In genomic region chr12:8300521-8300920, GRCm38 (mm10) we compare ENCODE assay signal across 22 mouse cellular contexts. TPM values are rescaled to one million over a fixed set of nuclear protein-coding genes. Genes with fewer than 3 reads are reported as not detected.
DNase-seq lines count a peak whose midpoint lies in the region; ATAC-seq lines count a peak whose summit lies in the region.
"Had no signal": no experiment of that assay in that cellular context is flagged by ENCODE, and none has a peak within 500 bp of the region (broad histone marks: within the 10 kb centered on the region; RNA-seq: fewer than 3 reads in every experiment).

No protein-coding gene starts in this region.

- H3K4me2 ChIP-seq in forebrain, embryonic 16.5 days (ENCODE audit: low read length): no peak overlapping the region
- H3K4me2 ChIP-seq in hindbrain, embryonic 13.5 days: no peak overlapping the region
- no peak overlapping the region for H3K4me2 ChIP-seq in hindbrain, embryonic 11.5 days (replicated peaks; ENCODE audit: low read depth, low read length)
- no peak overlapping the region for H3K4me2 ChIP-seq in midbrain, embryonic 11.5 days
- no peak overlapping the region for H3K4me2 ChIP-seq in midbrain, embryonic 16.5 days (ENCODE audit: low read length)
- H3K4me2 ChIP-seq in embryonic facial prominence, embryonic 15.5 days (replicated peaks): no peak overlapping the region

- H3K27me3 ChIP-seq in forebrain, embryonic 10.5 days (ENCODE audit: poor library complexity, severe bottlenecking): peaks cover 100% of the 10 kb centered on the region
- H3K27me3 ChIP-seq in forebrain, embryonic 16.5 days (replicated peaks; ENCODE audit: control insufficient read depth, insufficient read depth, low read length): peaks cover 83% of the 10 kb centered on the region
- H3K27me3 ChIP-seq in hindbrain, embryonic 13.5 days: peaks cover 98% of the 10 kb centered on the region
- peaks cover 85% of the 10 kb centered on the region for H3K27me3 ChIP-seq in hindbrain, embryonic 11.5 days (ENCODE audit: control insufficient read depth, insufficient read depth, low read length)
- peaks cover 90% of the 10 kb centered on the region for H3K27me3 ChIP-seq in midbrain, embryonic 11.5 days (ENCODE audit: control insufficient read depth, insufficient read depth, low read length)
- peaks cover 73% of the 10 kb centered on the region for H3K27me3 ChIP-seq in midbrain, embryonic 16.5 days (ENCODE audit: control insufficient read depth, insufficient read depth, low read depth, low read length)
- H3K27me3 ChIP-seq in embryonic facial prominence, embryonic 15.5 days: peaks cover 93% of the 10 kb centered on the region

- no peak for DNase-seq in forebrain, embryonic 10.5 days (ENCODE audit: extremely low spot score, low spot score)
- no peak for DNase-seq in hindbrain, embryonic 11.5 days (ENCODE audit: low spot score)
- DNase-seq in midbrain, embryonic 11.5 days (ENCODE audit: low spot score, missing footprints): peak; percentile 93
- DNase-seq in layer of hippocampus, adult 11-12 months (ENCODE audit: low spot score): no peak
- DNase-seq: adrenal gland, postnatal 14 days; cerebellum, adult 2 months; cerebellum, postnatal 25 days; kidney, adult 11 months; kidney, postnatal 36 days; lung, adult 18-20 months; lung, postnatal 10 days; thymus, adult 18-20 months; thymus, postnatal 36 days had no signal

- WGBS in forebrain, embryonic 10.5 days: 9% methylated on average over 5 of the region's 5 CpGs
- WGBS in forebrain, embryonic 16.5 days: 27% methylated on average over 5 of the region's 5 CpGs
- 23% methylated on average over 5 of the region's 5 CpGs for WGBS in hindbrain, embryonic 13.5 days
- 24% methylated on average over 5 of the region's 5 CpGs for WGBS in hindbrain, embryonic 11.5 days
- WGBS in midbrain, embryonic 11.5 days: 18% methylated on average over 5 of the region's 5 CpGs
- 21% methylated on average over 5 of the region's 5 CpGs for whole genome bisulfite sequencing in midbrain, embryonic 16.5 days
- 57% methylated on average over 5 of the region's 5 CpGs for WGBS in embryonic facial prominence, embryonic 15.5 days

- no peak overlapping the region for H3K9ac ChIP-seq in forebrain, embryonic 16.5 days (replicated peaks; ENCODE audit: low read depth, low read length)
- H3K9ac ChIP-seq in hindbrain, embryonic 13.5 days: peak overlapping the region; percentile 31; the same call in 1 of the 2 replicates
- H3K9ac ChIP-seq in hindbrain, embryonic 11.5 days (ENCODE audit: low read depth, low read length): no peak overlapping the region
- no peak overlapping the region; the same call in 1 of the 2 replicates for H3K9ac ChIP-seq in midbrain, embryonic 11.5 days (ENCODE audit: low read length)
- no peak overlapping the region for H3K9ac ChIP-seq in midbrain, embryonic 16.5 days (ENCODE audit: low read depth, low read length)
- H3K9ac ChIP-seq in embryonic facial prominence, embryonic 15.5 days: no peak overlapping the region
- H3K9ac ChIP-seq: forebrain, embryonic 13.5 days; liver, embryonic 12.5 days had no signal

- ATAC-seq in forebrain, embryonic 16.5 days: no peak
- no peak for ATAC-seq in hindbrain, embryonic 13.5 days (ENCODE audit: low FRiP score)
- no peak for ATAC-seq in hindbrain, embryonic 11.5 days (ENCODE audit: low FRiP score)
- ATAC-seq in midbrain, embryonic 11.5 days (ENCODE audit: low FRiP score): no peak
- ATAC-seq in midbrain, embryonic 16.5 days: no peak
- no peak for ATAC-seq in embryonic facial prominence, embryonic 15.5 days (ENCODE audit: insufficient number of reproducible peaks, low FRiP score, low TSS enrichment, low read depth)
- ATAC-seq: forebrain, embryonic 13.5 days; liver, embryonic 12.5 days had no signal

- H3K27ac ChIP-seq in forebrain, embryonic 10.5 days: no peak overlapping the region
- no peak overlapping the region for H3K27ac ChIP-seq in forebrain, embryonic 16.5 days (ENCODE audit: low read length)
- H3K27ac ChIP-seq in hindbrain, embryonic 13.5 days: 0 out of 2 replicates have a peak overlapping the region, but pooled peaks have one; percentile 13
- no peak overlapping the region for H3K27ac ChIP-seq in hindbrain, embryonic 11.5 days (ENCODE audit: low read depth, low read length)
- H3K27ac ChIP-seq in midbrain, embryonic 11.5 days (ENCODE audit: low read depth, low read length): no peak overlapping the region
- no peak overlapping the region for H3K27ac ChIP-seq in midbrain, embryonic 16.5 days (ENCODE audit: low read length)
- H3K27ac ChIP-seq in embryonic facial prominence, embryonic 15.5 days (replicated peaks): no peak overlapping the region
- H3K27ac ChIP-seq: forebrain, embryonic 13.5 days; gastrocnemius, adult 2 months; liver, embryonic 12.5 days had no signal

- no peaks in the 10 kb centered on the region for H3K36me3 ChIP-seq in forebrain, embryonic 10.5 days (replicated peaks)
- no peaks in the 10 kb centered on the region for H3K36me3 ChIP-seq in forebrain, embryonic 16.5 days (ENCODE audit: control insufficient read depth, insufficient read depth)
- no peaks in the 10 kb centered on the region for H3K36me3 ChIP-seq in hindbrain, embryonic 13.5 days
- no peaks in the 10 kb centered on the region for H3K36me3 ChIP-seq in hindbrain, embryonic 11.5 days (ENCODE audit: control insufficient read depth, insufficient read depth, low read length)
- H3K36me3 ChIP-seq in midbrain, embryonic 11.5 days (ENCODE audit: control insufficient read depth, insufficient read depth, low read length): no peaks in the 10 kb centered on the region
- H3K36me3 ChIP-seq in midbrain, embryonic 16.5 days (ENCODE audit: control insufficient read depth, insufficient read depth, low read length): no peaks in the 10 kb centered on the region
- H3K36me3 ChIP-seq in embryonic facial prominence, embryonic 15.5 days: no peaks in the 10 kb centered on the region
- H3K36me3 ChIP-seq: liver, embryonic 12.5 days had no signal

- 0 out of 2 replicates have a peak overlapping the region, but pooled peaks have one; percentile 54 for H3K4me3 ChIP-seq in forebrain, embryonic 10.5 days
- H3K4me3 ChIP-seq in forebrain, embryonic 16.5 days (replicated peaks; ENCODE audit: low read length): no peak overlapping the region
- H3K4me3 ChIP-seq in hindbrain, embryonic 13.5 days: peak overlapping the region; percentile 47; the same call in 1 of the 2 replicates
- H3K4me3 ChIP-seq in hindbrain, embryonic 11.5 days (ENCODE audit: low read depth, low read length): no peak overlapping the region
- H3K4me3 ChIP-seq in midbrain, embryonic 11.5 days (ENCODE audit: low read depth, low read length): peak overlapping the region; percentile 41; the same call in 1 of the 2 replicates
- H3K4me3 ChIP-seq in midbrain, embryonic 16.5 days (ENCODE audit: low read depth, low read length): no peak overlapping the region
- peak overlapping the region; percentile 42 for H3K4me3 ChIP-seq in embryonic facial prominence, embryonic 15.5 days (replicated peaks)
- H3K4me3 ChIP-seq: erythroblast, embryonic 14.5 days; liver, embryonic 12.5 days had no signal

- H3K4me1 ChIP-seq in forebrain, embryonic 10.5 days: peaks cover 42% of the 10 kb centered on the region
- peaks cover 22% of the 10 kb centered on the region for H3K4me1 ChIP-seq in forebrain, embryonic 16.5 days (replicated peaks; ENCODE audit: control insufficient read depth, insufficient read depth, low read length)
- peaks cover 43% of the 10 kb centered on the region for H3K4me1 ChIP-seq in hindbrain, embryonic 13.5 days (replicated peaks)
- H3K4me1 ChIP-seq in hindbrain, embryonic 11.5 days (replicated peaks; ENCODE audit: control insufficient read depth, insufficient read depth, low read length): peaks cover 12% of the 10 kb centered on the region
- H3K4me1 ChIP-seq in midbrain, embryonic 11.5 days (ENCODE audit: control insufficient read depth, insufficient read depth, low read length): peaks cover 16% of the 10 kb centered on the region
- peaks cover 18% of the 10 kb centered on the region for H3K4me1 ChIP-seq in midbrain, embryonic 16.5 days (ENCODE audit: control insufficient read depth, insufficient read depth, low read length)
- H3K4me1 ChIP-seq in embryonic facial prominence, embryonic 15.5 days: peaks cover 44% of the 10 kb centered on the region

- no peaks in the 10 kb centered on the region for H3K9me3 ChIP-seq in forebrain, embryonic 10.5 days
- no peaks in the 10 kb centered on the region for H3K9me3 ChIP-seq in forebrain, embryonic 16.5 days (ENCODE audit: control insufficient read depth, low read length)
- no peaks in the 10 kb centered on the region for H3K9me3 ChIP-seq in hindbrain, embryonic 13.5 days
- no peaks in the 10 kb centered on the region for H3K9me3 ChIP-seq in hindbrain, embryonic 11.5 days (ENCODE audit: control insufficient read depth, low read length)
- no peaks in the 10 kb centered on the region for H3K9me3 ChIP-seq in midbrain, embryonic 11.5 days (ENCODE audit: control insufficient read depth, low read length)
- H3K9me3 ChIP-seq in midbrain, embryonic 16.5 days (replicated peaks; ENCODE audit: control insufficient read depth, low read length, poor library complexity, severe bottlenecking): no peaks in the 10 kb centered on the region
- no peaks in the 10 kb centered on the region for H3K9me3 ChIP-seq in embryonic facial prominence, embryonic 15.5 days (replicated peaks)
- H3K9me3 ChIP-seq: forebrain, embryonic 13.5 days; liver, embryonic 12.5 days had no signal

RNA-seq across cellular contexts. Expression of gene Gdf7, which starts 1.2 kb away (rescaled TPM):
- polyA plus RNA-seq in forebrain, embryonic 10.5 days (2016; fragmentation: Nextera tagmentation; extraction: Ambion mirVana): 0.11 TPM in 1 of 2 replicates, not detected in the other
- not detected in 2 replicates for polyA plus RNA-seq in forebrain, embryonic 16.5 days (2015; fragmentation: Nextera tagmentation; extraction: Ambion mirVana)
- 0.40 and 0.88 TPM in 2 replicates for polyA plus RNA-seq in hindbrain, embryonic 13.5 days (2015; fragmentation: Nextera tagmentation; extraction: Ambion mirVana)
- 0.59 and 1.4 TPM in 2 replicates for polyA plus RNA-seq in hindbrain, embryonic 11.5 days (2014; fragmentation: Nextera tagmentation; extraction: Ambion mirVana)
- polyA plus RNA-seq in midbrain, embryonic 11.5 days (2014; fragmentation: Nextera tagmentation; extraction: Ambion mirVana): 0.26 and 0.64 TPM in 2 replicates
- polyA plus RNA-seq in midbrain, embryonic 16.5 days (2015; fragmentation: Nextera tagmentation; extraction: Ambion mirVana): 0.15 and 0.16 TPM in 2 replicates
- 0.54 and 0.85 TPM in 2 replicates for polyA plus RNA-seq in embryonic facial prominence, embryonic 15.5 days (2015; fragmentation: Nextera tagmentation; extraction: Ambion mirVana)
- polyA plus RNA-seq: erythroblast, embryonic 14.5 days; forebrain, embryonic 13.5 days; liver, embryonic 12.5 days; small intestine, adult 2 months had no signal

RNA-seq across cellular contexts. Expression of gene Hs1bp3, which starts 12.7 kb away (rescaled TPM):
- polyA plus RNA-seq in forebrain, embryonic 10.5 days (2016; fragmentation: Nextera tagmentation; extraction: Ambion mirVana): 15.3 and 17.8 TPM in 2 replicates
- polyA plus RNA-seq in forebrain, embryonic 16.5 days (2015; fragmentation: Nextera tagmentation; extraction: Ambion mirVana): 11.1 and 12.3 TPM in 2 replicates
- 9.5 and 10.1 TPM in 2 replicates for polyA plus RNA-seq in hindbrain, embryonic 13.5 days (2015; fragmentation: Nextera tagmentation; extraction: Ambion mirVana)
- polyA plus RNA-seq in hindbrain, embryonic 11.5 days (2014; fragmentation: Nextera tagmentation; extraction: Ambion mirVana): 6.9 TPM in 2 replicates
- polyA plus RNA-seq in midbrain, embryonic 11.5 days (2014; fragmentation: Nextera tagmentation; extraction: Ambion mirVana): 7.2 and 7.4 TPM in 2 replicates
- polyA plus RNA-seq in midbrain, embryonic 16.5 days (2015; fragmentation: Nextera tagmentation; extraction: Ambion mirVana): 8.4 and 8.9 TPM in 2 replicates
- polyA plus RNA-seq in embryonic facial prominence, embryonic 15.5 days (2015; fragmentation: Nextera tagmentation; extraction: Ambion mirVana): 16.5 and 18.9 TPM in 2 replicates

Comparison
In these comparisons a context has a peak if more than half of its experiments do, and no peak if none do; other contexts are left out.
1. H3K4me3 ChIP-seq: peak in forebrain, embryonic 10.5 days (single experiment), hindbrain, embryonic 13.5 days (single experiment), midbrain, embryonic 11.5 days (single experiment) and embryonic facial prominence, embryonic 15.5 days (single experiment); none in forebrain, embryonic 16.5 days (single experiment), hindbrain, embryonic 11.5 days (single experiment) and midbrain, embryonic 16.5 days (single experiment).